Mouse (Mus musculus) liver, postnatal 0 days (tissue): ENCODE data around the gene Unc45a. TPM values are rescaled to one million over a fixed set of nuclear protein-coding genes. Genes with fewer than 3 reads are reported as not detected.
A peak's percentile ranks its signal among the peaks of the same experiment; 100 is the strongest.

Source experiments
- ATAC-seq: fragments of 200-750 bp; cut with Nextera tagmentation; 2 replicates; pipeline ENCODE4 v1.8.0; 2017; ENCODE audit warnings: mild to moderate bottlenecking, moderate library complexity
- DNase-seq: peaks from one replicate; pipeline ENCODE4 v3.0.0-alpha.2; 2016
- H3K27ac ChIP-seq: fragments of 300-500 bp; sonication (generic); 2 replicates; pipeline ENCODE4 v1.5.1; 2014; ENCODE audit warnings: antibody characterized with exemption, moderate library complexity, mild to moderate bottlenecking, low read depth
- H3K27me3 ChIP-seq: fragments of 300-500 bp; sonication (generic); 2 replicates; pipeline ENCODE4 v1.6.1; 2014; ENCODE audit warnings: low read length, control low read depth, mixed read lengths; ENCODE audit not compliant: insufficient read depth
- H3K36me3 ChIP-seq: fragments of 300-500 bp; sonication (generic); replicated peaks from 2 replicates; pipeline ENCODE4 v1.6.1; 2014; ENCODE audit warnings: mild to moderate bottlenecking, control low read depth, low read length, moderate library complexity, mixed read lengths; ENCODE audit not compliant: insufficient read depth
- H3K4me1 ChIP-seq: fragments of 300-500 bp; sonication (generic); 2 replicates; pipeline ENCODE4 v1.6.1; 2014; ENCODE audit warnings: antibody characterized with exemption, mild to moderate bottlenecking, control low read depth; ENCODE audit not compliant: insufficient read depth
- H3K4me2 ChIP-seq: fragments of 300-500 bp; sonication (generic); 2 replicates; pipeline ENCODE4 v1.6.1; 2014; ENCODE audit warnings: low read depth, mild to moderate bottlenecking, low read length, moderate library complexity, mixed read lengths
- H3K4me3 ChIP-seq: fragments of 300-500 bp; sonication (generic); 2 replicates; pipeline ENCODE4 v1.5.1; 2014; ENCODE audit warnings: low read depth, low read length
- H3K9ac ChIP-seq: fragments of 300-500 bp; sonication (generic); replicated peaks from 2 replicates; pipeline ENCODE4 v1.6.1; 2014; ENCODE audit warnings: mild to moderate bottlenecking, moderate library complexity
- H3K9me3 ChIP-seq: fragments of 300-500 bp; sonication (generic); 2 replicates; pipeline ENCODE4 v1.6.1; 2016; ENCODE audit warnings: mild to moderate bottlenecking, control low read depth, low read length, mixed read lengths
- CTCF ChIP-seq: sonication (generic); IDR thresholded peaks from 2 replicates; pipeline ENCODE4 v1.5.1; 2016; ENCODE audit warnings: antibody characterized with exemption, low read depth
- EP300 ChIP-seq: IDR thresholded peaks from 2 replicates; pipeline ENCODE4 v1.6.1; 2016; ENCODE audit warnings: antibody characterized with exemption, low read depth, mild to moderate bottlenecking
- WGBS: fragments of 180-500 bp; shearing (Covaris S2); extraction: QIAGEN DNeasy Blood & Tissue Kit; methylation state at CpG from one replicate; pipeline ENCODE4 v1.1.7; 2014; ENCODE audit not compliant: insufficient replicate concordance; 5-methylcytosine and 5-hydroxymethylcytosine counted together
- polyA plus RNA-seq: library from polyadenylated mRNA; unstranded; fragments of >200 nt; fragmentation: Nextera tagmentation; extraction: Ambion mirVana; gene quantifications from 2 replicates; pipeline ENCODE4 v1.2.1, GENCODE M21; 2015

Unc45a gene
- 4.9 and 7.2 TPM in 2 replicates for polyA plus RNA-seq

DNA sequence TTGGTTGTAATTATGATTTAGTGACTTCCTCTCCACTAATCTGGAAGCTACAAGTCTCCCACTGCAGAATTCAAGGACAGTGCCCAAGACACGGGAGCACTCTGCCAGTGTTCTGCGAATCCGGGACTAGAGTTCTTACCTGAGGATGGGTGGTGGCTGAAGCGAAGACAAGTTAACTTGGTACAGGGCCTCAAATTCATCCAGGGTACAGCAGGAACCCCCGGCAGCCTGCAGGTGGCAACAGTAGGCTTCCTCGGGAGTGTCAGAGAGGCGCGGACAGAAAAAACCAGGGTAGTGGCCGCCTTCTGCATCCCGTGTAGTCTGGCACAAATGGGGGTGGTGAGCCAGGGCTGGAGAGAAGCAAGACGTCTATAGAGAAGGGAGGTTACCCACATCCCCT lies at the start of gene Unc45a:
Unc45a (minus strand) TSS at position 213 of the 400 bp plus-strand sequence.
- Histone ChIP-seq H3K4me1 (peaks cover 27% of the 10 kb centered on the region), H3K9ac (peak within 1 kb of the TSS; percentile 67), H3K4me2 (peak within 1 kb of the TSS; percentile 76), H3K36me3 (peaks cover 10% of the 10 kb centered on the region), H3K9me3 (no peaks in the 10 kb centered on the region), H3K27ac (peak within 1 kb of the TSS; percentile 80), H3K27me3 (no peaks in the 10 kb centered on the region), H3K4me3 (peak within 1 kb of the TSS; percentile 67)
- DNase-seq, result peak; percentile 82
- peak; percentile 46 for ATAC-seq
- TF ChIP-seq EP300 (no peak), CTCF (peak; percentile 86)
- WGBS, result 2% methylated on average over 11 of the region's 11 CpGs

DNA sequence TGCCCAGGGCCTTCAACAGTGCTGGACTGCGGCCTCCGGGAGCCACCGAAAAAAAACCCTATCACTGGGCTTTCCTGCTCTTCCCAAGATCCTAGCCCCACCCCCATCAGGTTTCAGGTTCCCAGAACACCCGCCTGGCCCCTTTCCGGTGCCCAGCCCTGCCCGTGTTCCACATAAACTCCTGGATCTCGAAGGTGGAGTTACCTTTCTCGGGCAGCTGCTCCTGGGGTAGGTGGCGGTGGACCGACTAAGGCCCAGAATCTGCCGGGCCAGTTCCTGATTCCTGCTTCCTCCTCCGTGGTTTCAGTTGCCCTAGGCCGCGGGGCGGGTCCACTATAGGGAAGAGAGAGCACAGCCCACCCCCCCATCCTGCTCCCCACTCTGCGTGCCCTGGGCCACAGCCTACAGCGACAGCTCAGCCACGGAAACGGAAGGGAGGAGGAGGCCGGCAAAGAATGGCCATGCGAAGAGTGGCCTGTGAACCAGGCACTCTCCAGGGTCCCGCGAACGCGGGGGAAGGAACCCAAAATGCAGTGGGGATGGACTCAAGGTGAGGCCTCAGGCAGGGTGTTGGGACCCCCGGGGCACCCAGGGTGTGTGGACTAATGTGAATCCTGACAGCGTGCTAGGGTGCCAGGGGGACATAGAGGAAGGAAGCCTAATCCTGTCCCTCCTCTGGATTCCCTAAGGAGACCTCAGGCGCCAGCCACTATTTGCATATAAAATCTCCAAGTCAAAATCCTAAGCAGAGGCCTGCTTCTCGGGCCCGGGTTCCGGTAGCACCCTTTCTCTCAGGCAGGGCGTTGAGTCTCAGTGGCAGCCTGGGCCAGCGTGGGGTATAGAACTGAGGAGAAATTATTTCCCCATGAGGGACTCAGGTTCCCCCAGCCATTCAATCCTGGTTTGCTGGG lies 47.1 kb upstream of the Unc45a start, which contains the start of gene Fes:
Fes (minus strand) TSS at position 314 of the 911 bp plus-strand sequence.
- no peak for TF ChIP-seq CTCF
- no peak; the same call in 1 of the 2 replicates for TF ChIP-seq EP300
- peak within 1 kb of the TSS; percentile 52 for H3K4me3 ChIP-seq
- H3K4me1 ChIP-seq, result peaks cover 17% of the 10 kb centered on the region
- peak within 1 kb of the TSS; percentile 95 for H3K27ac ChIP-seq
- no peaks in the 10 kb centered on the region for H3K27me3 ChIP-seq
- peak; percentile 51 for ATAC-seq
- WGBS, result 9% methylated on average over 33 of the region's 33 CpGs
- DNase-seq, result peak; percentile 79
- peak within 1 kb of the TSS; percentile 71 for H3K9ac ChIP-seq
- peaks cover 47% of the 10 kb centered on the region for H3K36me3 ChIP-seq
- H3K4me2 ChIP-seq, result peak within 1 kb of the TSS; percentile 67
- no peaks in the 10 kb centered on the region for H3K9me3 ChIP-seq

DNA sequence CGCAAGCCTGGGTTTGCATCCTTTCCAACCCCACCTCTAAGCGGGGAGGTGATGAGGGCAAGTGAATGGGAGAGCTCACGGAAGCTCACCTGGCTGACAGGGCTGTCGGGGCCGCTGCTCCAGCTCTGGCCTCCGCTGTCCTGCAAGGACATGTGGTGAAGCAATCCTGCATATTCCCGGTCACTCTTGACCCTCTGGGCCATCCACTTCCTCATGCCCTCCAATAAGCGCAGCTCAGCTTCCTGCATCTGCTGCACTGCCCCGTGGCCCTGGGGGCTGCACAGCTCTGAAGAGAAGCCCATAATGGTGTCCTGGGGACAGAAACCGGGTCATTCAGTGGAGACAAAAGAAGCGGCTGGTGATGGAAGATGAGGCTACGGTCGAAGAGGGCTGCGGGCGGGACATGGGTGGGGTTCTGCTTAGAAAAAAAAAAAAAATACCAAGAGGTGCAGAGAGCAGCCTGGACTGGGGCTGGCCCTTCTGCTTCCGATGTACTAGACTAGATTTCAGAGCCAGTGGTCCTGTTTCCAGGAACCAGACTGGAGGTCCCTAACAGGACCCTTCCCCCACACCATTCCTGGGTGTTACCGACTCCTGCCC lies 46.3 kb upstream of the Unc45a start:
- Histone ChIP-seq H3K4me1 (peaks cover 17% of the 10 kb centered on the region), H3K4me3 (peak overlapping the region; percentile 52), H3K4me2 (peak overlapping the region; percentile 67), H3K27ac (peak overlapping the region; percentile 95), H3K36me3 (peaks cover 47% of the 10 kb centered on the region), H3K27me3 (no peaks in the 10 kb centered on the region), H3K9ac (peak overlapping the region; percentile 71), H3K9me3 (no peaks in the 10 kb centered on the region)
- TF ChIP-seq EP300 (no peak), CTCF (no peak)
- DNase-seq (peak; percentile 40), ATAC-seq (peak; percentile 33)
- 10% methylated on average over 17 of the region's 17 CpGs for WGBS

DNA sequence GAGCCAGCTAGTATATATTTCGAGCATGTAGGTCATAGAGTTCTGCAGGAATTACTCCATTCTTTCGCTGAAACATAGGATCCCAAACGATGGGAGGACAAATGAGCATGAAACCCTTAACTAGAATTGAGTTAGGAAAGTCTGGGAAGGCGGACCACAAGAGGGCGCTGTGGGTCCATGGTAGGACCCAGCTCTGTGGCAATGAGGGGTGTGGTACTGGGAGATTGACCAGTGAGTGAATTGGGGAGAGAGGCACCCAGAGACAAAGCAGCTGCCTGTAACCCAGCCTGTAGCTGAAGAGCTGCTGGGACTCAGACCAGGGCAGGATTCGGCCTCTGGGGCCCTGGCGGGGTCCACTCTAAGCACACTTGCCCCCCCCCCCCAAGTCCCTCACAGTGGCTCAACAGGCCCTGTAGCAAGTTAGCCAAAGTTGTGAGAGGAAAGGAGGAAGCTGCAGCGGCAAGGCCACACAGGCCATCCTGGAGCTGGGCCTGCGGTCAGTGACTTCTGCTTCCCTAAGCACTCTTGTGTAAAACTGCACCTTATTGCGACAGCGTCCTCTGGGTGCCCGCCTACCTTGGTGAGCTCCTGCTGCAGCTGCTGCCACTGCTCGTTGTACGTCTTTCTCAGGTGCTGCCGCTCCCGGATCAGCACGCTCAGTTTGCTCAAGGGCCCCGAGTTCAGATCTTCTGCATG lies 45.6 kb upstream of the Unc45a start:
- no peaks in the 10 kb centered on the region for H3K27me3 ChIP-seq
- H3K4me3 ChIP-seq, result peak overlapping the region; percentile 52
- ATAC-seq (peak; percentile 83), DNase-seq (peak; percentile 92)
- peak overlapping the region; percentile 95 for H3K27ac ChIP-seq
- no peaks in the 10 kb centered on the region for H3K9me3 ChIP-seq
- H3K4me1 ChIP-seq, result peaks cover 17% of the 10 kb centered on the region
- H3K9ac ChIP-seq, result peak overlapping the region; percentile 71
- H3K4me2 ChIP-seq, result peak overlapping the region; percentile 67
- 10% methylated on average over 18 of the region's 18 CpGs for WGBS
- peaks cover 42% of the 10 kb centered on the region for H3K36me3 ChIP-seq
- TF ChIP-seq CTCF (peak; percentile 98), EP300 (no peak)

DNA sequence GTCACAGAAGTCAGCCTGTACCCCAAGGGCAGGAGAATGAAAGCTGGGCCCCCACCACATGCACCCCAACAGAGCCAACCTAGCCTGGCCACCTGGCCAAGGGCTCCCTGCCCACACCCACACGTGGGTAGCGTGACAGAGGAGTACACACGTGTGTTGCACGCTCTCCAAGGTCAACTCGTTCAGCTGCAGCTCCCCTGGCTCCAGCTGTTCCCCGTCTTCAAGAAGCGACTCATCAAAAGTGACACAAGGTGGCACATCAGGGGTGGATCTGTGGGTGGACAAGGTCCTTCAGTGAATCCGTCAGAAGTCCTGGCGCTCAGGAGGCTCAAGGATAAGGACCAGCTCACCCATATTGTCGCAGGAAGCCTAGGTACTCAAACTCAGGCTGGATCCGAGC lies 42.1 kb upstream of the Unc45a start:
- 76% methylated on average over 11 of the region's 11 CpGs for WGBS

More for the DNA sequence above, 42.1 kb upstream of the Unc45a start:
- no peak for ATAC-seq
- no peak overlapping the region for H3K9ac ChIP-seq
- no peak for TF ChIP-seq EP300
- TF ChIP-seq CTCF, result no peak
- H3K4me2 ChIP-seq, result no peak overlapping the region
- H3K36me3 ChIP-seq, result peaks cover 50% of the 10 kb centered on the region
- no peak overlapping the region for H3K27ac ChIP-seq
- no peak overlapping the region for H3K4me3 ChIP-seq
- no peak for DNase-seq
- peaks cover 11% of the 10 kb centered on the region for H3K4me1 ChIP-seq
- H3K9me3 ChIP-seq, result no peaks in the 10 kb centered on the region
- no peaks in the 10 kb centered on the region for H3K27me3 ChIP-seq
